Mouse (Mus musculus): ENCODE data around the gene Kcns3. TPM values are rescaled to one million over a fixed set of nuclear protein-coding genes. Genes with fewer than 3 reads are reported as not detected.
A peak's percentile ranks its signal among the peaks of the same experiment; 100 is the strongest.

The Kcns3 gene
- 0.26 and 0.41 TPM in 2 replicates for polyA plus RNA-seq (2014; fragmentation: Nextera tagmentation; extraction: Ambion mirVana)

- H3K27me3 ChIP-seq (ENCODE audit: control insufficient read depth, insufficient read depth, low read length), result peaks cover 42% of the 10 kb centered on the region
- H3K4me3 ChIP-seq (ENCODE audit: low read depth, low read length), result peak within 1 kb of the TSS; percentile 45
- peaks cover 4% of the 10 kb centered on the region for H3K4me1 ChIP-seq (ENCODE audit: control insufficient read depth, insufficient read depth, low read length)
- no peak within 1 kb of the TSS for H3K27ac ChIP-seq (replicated peaks; ENCODE audit: low read depth, low read length)
- peak within 1 kb of the TSS; percentile 47; the same call in 1 of the 2 replicates for H3K9ac ChIP-seq (ENCODE audit: low read length)
- ATAC-seq (ENCODE audit: insufficient number of reproducible peaks, low FRiP score, low TSS enrichment, low read depth) (no peak), DNase-seq (ENCODE audit: low spot score) (no peak)
- WGBS, result 16% methylated on average over 15 of the region's 15 CpGs
- H3K9me3 ChIP-seq (ENCODE audit: control insufficient read depth, low read length), result no peaks in the 10 kb centered on the region
- H3K36me3 ChIP-seq (ENCODE audit: control insufficient read depth, insufficient read depth, low read length), result no peaks in the 10 kb centered on the region
- peak within 1 kb of the TSS; percentile 93 for H3K4me2 ChIP-seq (ENCODE audit: low read depth, severe bottlenecking)
Observed at GRCm38 (mm10) chr12:11151015-11151414, at the start of gene Kcns3. Gene Kcns3, minus strand, starts transcription at chr12:11151056.

DNA sequence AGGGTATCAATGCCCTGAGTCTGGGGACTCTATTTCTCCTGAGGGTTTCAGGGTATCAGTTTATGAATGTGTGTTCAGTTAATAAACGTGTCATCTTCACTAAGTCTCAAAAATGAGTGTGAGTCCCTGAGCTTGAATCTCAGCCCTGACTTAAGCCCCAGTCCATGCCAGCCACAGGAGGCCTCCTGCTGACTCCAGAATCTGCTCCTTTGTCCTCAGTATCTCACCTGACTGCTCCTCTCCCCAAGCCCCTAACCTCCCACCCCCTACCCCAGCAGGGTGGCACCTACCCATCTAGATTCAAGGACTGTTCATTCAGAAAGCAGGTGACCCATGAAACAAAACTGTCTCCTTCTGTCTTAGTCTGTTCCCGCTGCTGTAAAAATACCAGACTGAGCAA lies 47.7 kb upstream of the Kcns3 start:
- 55% methylated on average over 2 of the region's 2 CpGs for WGBS
- H3K9me3 ChIP-seq (ENCODE audit: control insufficient read depth, low read length), result no peaks in the 10 kb centered on the region
- ATAC-seq (ENCODE audit: insufficient number of reproducible peaks, low FRiP score, low TSS enrichment, low read depth), result no peak

DNA sequence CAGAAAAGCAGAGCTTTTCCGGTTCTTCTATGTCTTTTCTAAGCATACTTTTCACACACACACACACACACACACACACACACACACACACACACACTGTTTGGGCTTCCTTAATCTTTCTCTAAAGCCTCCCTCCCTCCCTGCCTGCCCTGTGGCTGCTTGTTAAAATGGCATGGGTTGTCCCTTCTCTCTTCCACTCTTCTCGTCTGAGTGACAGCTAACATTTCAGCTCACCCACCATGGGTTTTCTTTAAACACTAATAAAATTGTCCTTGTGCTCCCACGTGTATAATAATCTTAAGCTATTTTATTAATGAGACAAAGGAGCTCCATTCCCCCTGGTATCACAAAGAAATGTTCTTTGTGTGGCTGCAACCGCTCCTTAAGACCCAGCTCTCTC lies 47.2 kb upstream of the Kcns3 start:
- no peak overlapping the region for H3K9ac ChIP-seq (ENCODE audit: low read length)
- DNase-seq (ENCODE audit: low spot score) (no peak), ATAC-seq (ENCODE audit: insufficient number of reproducible peaks, low FRiP score, low TSS enrichment, low read depth) (no peak)
- no peaks in the 10 kb centered on the region for H3K9me3 ChIP-seq (ENCODE audit: control insufficient read depth, low read length)
- no peak overlapping the region for H3K4me3 ChIP-seq (ENCODE audit: low read depth, low read length)
- H3K36me3 ChIP-seq (ENCODE audit: control insufficient read depth, insufficient read depth, low read length), result no peaks in the 10 kb centered on the region
- H3K4me2 ChIP-seq (ENCODE audit: low read depth, severe bottlenecking), result no peak overlapping the region
- H3K27me3 ChIP-seq (ENCODE audit: control insufficient read depth, insufficient read depth, low read length), result no peaks in the 10 kb centered on the region
- WGBS, result 54% methylated on average over 4 of the region's 4 CpGs
- H3K4me1 ChIP-seq (ENCODE audit: control insufficient read depth, insufficient read depth, low read length), result no peaks in the 10 kb centered on the region
- no peak overlapping the region for H3K27ac ChIP-seq (replicated peaks; ENCODE audit: low read depth, low read length)

More for the DNA sequence above, 47.7 kb upstream of the Kcns3 start:
- no peak overlapping the region for H3K4me3 ChIP-seq (ENCODE audit: low read depth, low read length)
- no peak overlapping the region for H3K4me2 ChIP-seq (ENCODE audit: low read depth, severe bottlenecking)
- no peaks in the 10 kb centered on the region for H3K36me3 ChIP-seq (ENCODE audit: control insufficient read depth, insufficient read depth, low read length)
- no peak for DNase-seq (ENCODE audit: low spot score)
- H3K9ac ChIP-seq (ENCODE audit: low read length), result no peak overlapping the region
- no peaks in the 10 kb centered on the region for H3K4me1 ChIP-seq (ENCODE audit: control insufficient read depth, insufficient read depth, low read length)
- no peak overlapping the region for H3K27ac ChIP-seq (replicated peaks; ENCODE audit: low read depth, low read length)
- H3K27me3 ChIP-seq (ENCODE audit: control insufficient read depth, insufficient read depth, low read length), result no peaks in the 10 kb centered on the region

DNA sequence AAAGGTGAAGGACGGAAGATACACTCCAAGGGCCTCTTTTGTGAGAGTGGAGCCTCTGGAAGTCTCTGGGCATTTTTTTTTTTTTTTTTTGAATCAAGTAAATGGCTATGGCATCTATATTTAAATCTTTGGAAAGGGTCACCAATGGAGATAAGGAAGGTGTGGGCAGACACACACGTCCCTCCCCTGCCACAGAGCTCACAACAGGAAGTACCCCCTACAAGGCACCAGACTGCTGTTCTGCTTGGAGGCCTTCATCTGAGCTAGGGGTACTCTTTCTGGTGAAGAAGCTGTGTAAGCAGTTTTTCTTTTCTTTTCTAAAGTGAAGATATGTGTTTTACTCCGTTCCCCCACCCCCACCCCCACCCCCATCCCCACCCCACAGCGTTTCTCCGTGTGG lies 46.0 kb upstream of the Kcns3 start:
- no peak overlapping the region for H3K27ac ChIP-seq (replicated peaks; ENCODE audit: low read depth, low read length)
- H3K9me3 ChIP-seq (ENCODE audit: control insufficient read depth, low read length), result no peaks in the 10 kb centered on the region
- WGBS, result 39% methylated on average over 5 of the region's 5 CpGs
- H3K4me1 ChIP-seq (ENCODE audit: control insufficient read depth, insufficient read depth, low read length), result no peaks in the 10 kb centered on the region
- H3K9ac ChIP-seq (ENCODE audit: low read length), result no peak overlapping the region
- 0 out of 2 replicates have a peak, but pooled peaks have one; percentile 26 for ATAC-seq (ENCODE audit: insufficient number of reproducible peaks, low FRiP score, low TSS enrichment, low read depth)
- DNase-seq (ENCODE audit: low spot score), result no peak
- no peaks in the 10 kb centered on the region for H3K27me3 ChIP-seq (ENCODE audit: control insufficient read depth, insufficient read depth, low read length)
- no peak overlapping the region for H3K4me2 ChIP-seq (ENCODE audit: low read depth, severe bottlenecking)
- no peaks in the 10 kb centered on the region for H3K36me3 ChIP-seq (ENCODE audit: control insufficient read depth, insufficient read depth, low read length)
- H3K4me3 ChIP-seq (ENCODE audit: low read depth, low read length), result no peak overlapping the region

- Histone ChIP-seq H3K4me3 (ENCODE audit: low read depth, low read length) (no peak overlapping the region), H3K9me3 (ENCODE audit: control insufficient read depth, low read length) (no peaks in the 10 kb centered on the region), H3K4me1 (ENCODE audit: control insufficient read depth, insufficient read depth, low read length) (no peaks in the 10 kb centered on the region), H3K9ac (ENCODE audit: low read length) (no peak overlapping the region), H3K27ac (replicated peaks; ENCODE audit: low read depth, low read length) (no peak overlapping the region), H3K36me3 (ENCODE audit: control insufficient read depth, insufficient read depth, low read length) (no peaks in the 10 kb centered on the region), H3K4me2 (ENCODE audit: low read depth, severe bottlenecking) (0 out of 2 replicates have a peak overlapping the region, but pooled peaks have one; percentile 18), H3K27me3 (ENCODE audit: control insufficient read depth, insufficient read depth, low read length) (no peaks in the 10 kb centered on the region)
- peak; percentile 72 for ATAC-seq (ENCODE audit: insufficient number of reproducible peaks, low FRiP score, low TSS enrichment, low read depth)
- peak; percentile 92 for DNase-seq (ENCODE audit: low spot score)
- WGBS, result 11% methylated on average over 16 of the region's 19 CpGs
Observed at GRCm38 (mm10) chr12:11196142-11196597, 45.3 kb upstream of the Kcns3 start.

- ATAC-seq (ENCODE audit: insufficient number of reproducible peaks, low FRiP score, low TSS enrichment, low read depth) (no peak), DNase-seq (ENCODE audit: low spot score) (no peak)
- WGBS, result 83% methylated on average over 1 of the region's 1 CpGs
- Histone ChIP-seq H3K27me3 (ENCODE audit: control insufficient read depth, insufficient read depth, low read length) (no peaks in the 10 kb centered on the region), H3K9me3 (ENCODE audit: control insufficient read depth, low read length) (no peaks in the 10 kb centered on the region), H3K36me3 (ENCODE audit: control insufficient read depth, insufficient read depth, low read length) (no peaks in the 10 kb centered on the region), H3K27ac (replicated peaks; ENCODE audit: low read depth, low read length) (no peak overlapping the region), H3K9ac (ENCODE audit: low read length) (no peak overlapping the region), H3K4me1 (ENCODE audit: control insufficient read depth, insufficient read depth, low read length) (no peaks in the 10 kb centered on the region), H3K4me2 (ENCODE audit: low read depth, severe bottlenecking) (no peak overlapping the region), H3K4me3 (ENCODE audit: low read depth, low read length) (no peak overlapping the region)
Observed at GRCm38 (mm10) chr12:11195031-11195430, 44.2 kb upstream of the Kcns3 start.

DNA sequence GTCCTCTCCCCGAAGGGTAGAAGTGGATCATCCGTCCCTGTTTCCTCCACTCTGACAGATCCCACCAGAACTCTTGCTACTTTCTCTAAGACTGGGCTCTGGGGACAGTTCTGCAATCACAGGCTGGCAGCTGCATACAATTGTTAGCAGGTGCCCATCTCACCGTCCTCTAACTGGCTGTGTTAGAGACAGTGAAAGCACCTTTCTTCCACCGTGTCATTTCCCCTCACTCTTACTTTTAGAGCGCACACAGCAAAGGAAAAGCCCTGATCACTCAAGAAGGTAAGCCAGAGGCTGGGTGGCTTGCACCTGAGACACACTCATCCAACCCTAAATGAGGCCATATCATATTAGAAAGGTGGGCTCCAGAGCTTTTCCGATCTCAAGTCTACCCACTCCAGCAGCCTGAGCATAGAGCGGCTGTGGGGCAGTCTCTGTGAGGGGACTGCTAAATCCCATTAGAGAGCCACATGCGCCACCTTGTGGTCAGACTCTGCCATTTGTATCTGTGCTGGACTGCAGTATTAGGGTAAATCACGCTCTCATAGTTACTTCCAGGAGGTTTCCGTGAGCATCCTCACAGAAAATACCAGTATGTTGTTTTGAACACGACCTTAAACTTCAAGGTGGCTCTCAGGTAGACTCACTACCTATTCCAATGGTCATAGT lies 27.8 kb upstream of the Kcns3 start:
- no peak overlapping the region for H3K4me3 ChIP-seq (ENCODE audit: low read depth, low read length)
- 27% methylated on average over 11 of the region's 11 CpGs for WGBS
- no peaks in the 10 kb centered on the region for H3K4me1 ChIP-seq (ENCODE audit: control insufficient read depth, insufficient read depth, low read length)

DNA sequence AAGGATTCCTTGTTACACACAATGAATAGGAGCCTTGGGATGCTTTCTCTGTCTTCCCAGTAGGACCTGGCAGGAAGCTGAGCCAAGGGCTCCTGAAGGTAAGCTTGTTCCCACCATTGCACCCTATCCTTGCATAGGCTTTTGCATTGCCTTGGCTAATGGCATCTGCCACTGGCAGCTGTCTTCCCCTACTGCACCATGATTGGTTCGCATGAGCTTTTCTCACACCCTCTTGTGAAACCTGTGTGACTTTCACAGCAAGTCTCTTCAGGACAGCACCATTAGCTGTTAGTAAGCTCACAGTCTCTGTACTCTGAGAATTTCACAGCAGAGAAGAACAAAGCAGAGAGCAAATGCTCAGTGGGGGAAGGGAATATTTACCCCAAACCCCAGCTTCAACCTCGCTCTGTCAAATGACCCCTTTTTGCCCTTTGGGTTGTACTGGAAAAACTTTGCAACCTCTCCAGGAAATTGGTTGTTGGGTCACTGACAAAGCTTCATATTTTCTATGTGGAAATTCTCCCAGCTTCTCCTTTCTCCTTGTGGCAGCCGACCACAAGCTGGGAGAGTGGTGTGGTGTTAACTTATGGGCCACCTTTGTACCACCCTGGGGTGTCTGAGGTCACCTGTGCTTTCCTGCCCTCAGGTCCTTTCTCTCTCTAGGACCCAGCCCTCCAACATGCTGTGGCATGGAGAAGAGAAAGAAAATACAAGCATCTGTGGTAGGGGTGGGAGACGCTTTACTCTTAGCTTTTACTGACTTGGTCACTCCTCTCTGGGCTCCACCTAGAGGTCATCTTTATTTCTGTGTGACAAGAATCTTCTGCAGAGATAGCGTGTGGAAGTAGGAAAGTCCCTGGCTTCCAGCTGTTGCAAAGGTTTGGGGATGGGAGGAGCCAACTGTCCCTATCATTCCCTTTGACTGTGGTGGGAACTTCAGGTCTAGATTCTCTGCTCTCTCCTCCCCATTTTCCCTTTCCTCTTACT lies 26.8 kb upstream of the Kcns3 start:
- H3K4me1 ChIP-seq (ENCODE audit: control insufficient read depth, insufficient read depth, low read length), result no peaks in the 10 kb centered on the region
- H3K4me2 ChIP-seq (ENCODE audit: low read depth, severe bottlenecking), result no peak overlapping the region
- WGBS, result 29% methylated on average over 5 of the region's 5 CpGs
- DNase-seq (ENCODE audit: low spot score) (no peak), ATAC-seq (ENCODE audit: insufficient number of reproducible peaks, low FRiP score, low TSS enrichment, low read depth) (no peak)
- H3K27me3 ChIP-seq (ENCODE audit: control insufficient read depth, insufficient read depth, low read length), result no peaks in the 10 kb centered on the region
- H3K27ac ChIP-seq (replicated peaks; ENCODE audit: low read depth, low read length), result no peak overlapping the region
- H3K36me3 ChIP-seq (ENCODE audit: control insufficient read depth, insufficient read depth, low read length), result no peaks in the 10 kb centered on the region
- H3K9ac ChIP-seq (ENCODE audit: low read length), result no peak overlapping the region
- H3K4me3 ChIP-seq (ENCODE audit: low read depth, low read length), result no peak overlapping the region
- no peaks in the 10 kb centered on the region for H3K9me3 ChIP-seq (ENCODE audit: control insufficient read depth, low read length)

More for the DNA sequence above, 27.8 kb upstream of the Kcns3 start:
- peak; percentile 75 for ATAC-seq (ENCODE audit: insufficient number of reproducible peaks, low FRiP score, low TSS enrichment, low read depth)
- no peaks in the 10 kb centered on the region for H3K27me3 ChIP-seq (ENCODE audit: control insufficient read depth, insufficient read depth, low read length)
- no peaks in the 10 kb centered on the region for H3K9me3 ChIP-seq (ENCODE audit: control insufficient read depth, low read length)
- DNase-seq (ENCODE audit: low spot score), result peak; percentile 96
- no peaks in the 10 kb centered on the region for H3K36me3 ChIP-seq (ENCODE audit: control insufficient read depth, insufficient read depth, low read length)
- no peak overlapping the region for H3K9ac ChIP-seq (ENCODE audit: low read length)
- H3K27ac ChIP-seq (replicated peaks; ENCODE audit: low read depth, low read length), result no peak overlapping the region
- H3K4me2 ChIP-seq (ENCODE audit: low read depth, severe bottlenecking), result no peak overlapping the region
